Mouse (Mus musculus) olfactory bulb, adult 2 months (tissue): ENCODE results near the gene 1810062G17Rik. TPM values are rescaled to one million over a fixed set of nuclear protein-coding genes. Genes with fewer than 3 reads are reported as not detected.
A peak's percentile ranks its signal among the peaks of the same experiment; 100 is the strongest.

Experiments
- H3K27ac ChIP-seq: fragments of 200-500 bp; 2 replicates; pipeline ENCODE4 v1.5.1; 2012; ENCODE audit warnings: low read depth, low read length; ENCODE audit not compliant: insufficient read depth
- H3K4me1 ChIP-seq: fragments of 200-500 bp; 2 replicates; pipeline ENCODE4 v1.6.1; 2012; ENCODE audit warnings: low read length; ENCODE audit not compliant: control insufficient read depth, insufficient read depth
- H3K4me3 ChIP-seq: fragments of 200-500 bp; 2 replicates; pipeline ENCODE4 v1.5.1; 2012; ENCODE audit warnings: mild to moderate bottlenecking, low read depth, low read length, moderate library complexity; ENCODE audit not compliant: insufficient read depth
- CTCF ChIP-seq: fragments of 200-500 bp; IDR thresholded peaks from 2 replicates; pipeline ENCODE4 v1.5.1; 2012; ENCODE audit warnings: low read depth, mild to moderate bottlenecking, low read length, moderate library complexity; ENCODE audit not compliant: insufficient read depth
- POLR2A ChIP-seq: fragments of 200-500 bp; IDR thresholded peaks from 2 replicates; pipeline ENCODE4 v1.6.1; 2012; ENCODE audit warnings: mild to moderate bottlenecking, low read depth, low read length, moderate library complexity; ENCODE audit not compliant: insufficient read depth
- WGBS: fragments of 180-500 bp; shearing (Covaris S2); methylation state at CpG from one replicate; pipeline ENCODE4 v1.1.7; 2018; 5-methylcytosine and 5-hydroxymethylcytosine counted together
- polyA plus RNA-seq: library from polyadenylated mRNA; stranded (reverse); fragments of >200 nt; gene quantifications from 2 replicates; pipeline ENCODE4 v1.2.4, GENCODE M21; 2012; ENCODE audit warnings: low replicate concordance; ENCODE audit not compliant: missing spikeins, insufficient read depth, insufficient read length

1810062G17Rik gene
- polyA plus RNA-seq, 1 experiment: not detected

GRCm38 (mm10) chr3:36452502-36452901, 23.2 kb upstream of the 1810062G17Rik start:
- peaks cover 7% of the 10 kb centered on the region for H3K4me1 ChIP-seq
- no peak overlapping the region for H3K4me3 ChIP-seq
- 97% methylated on average over 1 of the region's 1 CpGs for WGBS
- H3K27ac ChIP-seq: no peak overlapping the region
- TF ChIP-seq POLR2A (no peak), CTCF (no peak)

DNA sequence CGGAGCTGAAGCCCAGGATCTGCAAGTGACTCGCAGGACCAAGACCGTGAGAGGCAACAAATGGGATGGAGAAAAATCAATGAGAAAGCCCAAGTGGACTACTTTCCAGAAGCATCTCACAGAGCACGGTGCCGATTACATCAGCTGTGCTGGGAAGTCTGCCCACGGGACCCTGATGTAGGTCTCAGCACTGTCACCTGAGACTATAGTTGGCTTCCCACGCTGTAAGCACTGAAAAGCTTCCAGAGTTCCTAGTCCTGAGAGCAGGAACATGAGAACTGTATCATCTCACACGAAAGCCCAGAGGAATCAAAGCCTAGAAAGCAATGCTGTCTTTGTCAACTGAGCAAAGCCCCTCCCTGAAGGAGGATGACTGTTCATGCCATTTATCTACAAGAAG, 20.6 kb upstream of the 1810062G17Rik start:
- 96% methylated on average over 8 of the region's 8 CpGs for WGBS
- H3K4me3 ChIP-seq: no peak overlapping the region
- no peak overlapping the region for H3K27ac ChIP-seq
- H3K4me1 ChIP-seq: no peaks in the 10 kb centered on the region
- TF ChIP-seq POLR2A (no peak), CTCF (no peak)

DNA sequence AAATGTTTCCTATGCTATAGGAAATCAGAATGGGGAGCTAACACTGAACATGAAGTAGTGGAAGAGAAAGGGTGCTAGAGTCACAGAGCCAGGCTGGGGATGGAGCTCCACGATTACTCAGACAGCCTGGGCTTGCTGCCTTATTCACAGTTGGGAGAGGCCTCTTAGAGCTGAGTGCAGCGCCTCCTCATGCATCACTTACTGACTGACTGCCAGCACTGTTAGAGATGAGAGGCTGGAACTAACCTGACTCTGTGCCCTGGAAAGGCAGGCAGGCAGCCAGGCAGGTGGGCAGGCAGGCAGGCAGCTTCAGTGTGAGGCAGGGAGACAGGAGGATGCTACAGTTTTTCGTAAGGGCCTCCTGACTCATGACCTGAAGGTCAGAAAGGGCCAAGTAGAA, 20.2 kb upstream of the 1810062G17Rik start:
- 64% methylated on average over 3 of the region's 3 CpGs for WGBS
- Histone ChIP-seq H3K4me1 (no peaks in the 10 kb centered on the region), H3K27ac (no peak overlapping the region), H3K4me3 (no peak overlapping the region)
- TF ChIP-seq CTCF (no peak), POLR2A (no peak)

DNA sequence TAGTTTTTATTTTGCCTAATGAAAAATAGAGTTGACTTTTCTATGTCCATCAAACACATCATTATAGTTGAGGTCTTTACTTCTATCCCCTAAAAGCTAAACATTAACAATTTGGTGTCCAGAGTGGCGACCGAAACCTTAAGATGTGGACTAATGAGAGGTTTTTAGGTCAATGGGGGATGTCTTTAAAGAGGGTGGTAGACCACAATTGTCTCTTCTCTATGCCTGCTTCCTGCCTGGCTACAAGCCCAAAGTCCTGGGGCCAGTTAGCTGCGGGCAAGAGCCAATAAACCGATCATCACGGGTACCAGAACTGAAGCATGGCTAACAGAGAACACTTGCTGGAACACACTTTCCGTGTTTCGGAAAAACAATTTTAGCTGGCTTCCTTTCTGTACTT, 15.0 kb upstream of the 1810062G17Rik start:
- WGBS: 79% methylated on average over 7 of the region's 7 CpGs
- TF ChIP-seq CTCF (no peak), POLR2A (no peak)

GRCm38 (mm10) chr3:36461819-36462218, 13.9 kb upstream of the 1810062G17Rik start:
- TF ChIP-seq CTCF: no peak
- H3K4me3 ChIP-seq: no peak overlapping the region
- no peak overlapping the region for H3K27ac ChIP-seq
- no peaks in the 10 kb centered on the region for H3K4me1 ChIP-seq
- 87% methylated on average over 5 of the region's 5 CpGs for WGBS

More for the DNA sequence above, 15.0 kb upstream of the 1810062G17Rik start:
- Histone ChIP-seq H3K4me3 (no peak overlapping the region), H3K27ac (no peak overlapping the region), H3K4me1 (no peaks in the 10 kb centered on the region)

DNA sequence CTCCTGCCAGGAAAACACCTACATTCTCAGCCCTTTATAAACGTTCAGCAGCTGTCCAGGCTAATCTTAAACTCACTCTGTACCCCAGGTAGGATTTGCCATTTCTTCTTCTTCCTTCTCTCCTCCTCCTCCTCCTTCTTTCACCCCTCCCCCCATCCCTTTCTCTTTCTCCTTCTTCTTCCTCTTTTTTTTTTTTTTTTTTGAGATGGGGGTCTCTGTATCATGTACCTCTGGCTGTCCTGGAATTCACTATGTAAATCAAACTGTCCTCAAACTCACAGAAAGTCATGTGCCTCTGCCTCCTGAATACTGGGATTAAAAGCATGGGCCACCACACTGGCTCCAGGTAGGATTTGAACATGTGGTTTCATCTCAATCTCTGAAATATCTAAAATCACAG, 13.4 kb upstream of the 1810062G17Rik start:
- no peak overlapping the region for H3K4me3 ChIP-seq
- 37% methylated on average over 1 of the region's 1 CpGs for WGBS
- TF ChIP-seq POLR2A (no peak), CTCF (no peak)

DNA sequence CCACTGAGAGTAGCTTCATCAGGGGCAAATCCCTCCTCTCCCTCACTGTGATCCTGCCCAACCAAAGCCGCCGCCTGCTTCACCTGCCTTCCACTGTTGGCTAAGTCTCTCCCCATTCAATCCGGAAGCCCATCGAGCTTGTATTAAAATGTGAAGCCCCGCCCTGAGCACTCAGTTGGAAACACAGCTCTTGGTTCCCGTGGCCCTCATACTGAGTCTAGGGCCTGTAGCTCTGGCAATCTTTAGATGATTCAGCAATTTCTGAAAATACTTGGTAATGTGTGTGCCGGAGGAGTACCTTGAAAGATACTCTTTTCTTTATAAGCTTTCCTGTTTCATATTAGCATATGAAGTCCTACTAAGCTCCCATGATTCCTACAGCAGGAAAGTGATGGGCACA, 10.2 kb upstream of the 1810062G17Rik start:
- TF ChIP-seq CTCF (no peak), POLR2A (no peak)
- Histone ChIP-seq H3K4me1 (peaks cover 7% of the 10 kb centered on the region), H3K4me3 (no peak overlapping the region), H3K27ac (no peak overlapping the region)
- 69% methylated on average over 7 of the region's 7 CpGs for WGBS

More for the DNA sequence above, 13.4 kb upstream of the 1810062G17Rik start:
- no peak overlapping the region for H3K27ac ChIP-seq
- 0 out of 2 replicates have a peak, but pooled peaks cover 4% of the 10 kb centered on the region for H3K4me1 ChIP-seq

DNA sequence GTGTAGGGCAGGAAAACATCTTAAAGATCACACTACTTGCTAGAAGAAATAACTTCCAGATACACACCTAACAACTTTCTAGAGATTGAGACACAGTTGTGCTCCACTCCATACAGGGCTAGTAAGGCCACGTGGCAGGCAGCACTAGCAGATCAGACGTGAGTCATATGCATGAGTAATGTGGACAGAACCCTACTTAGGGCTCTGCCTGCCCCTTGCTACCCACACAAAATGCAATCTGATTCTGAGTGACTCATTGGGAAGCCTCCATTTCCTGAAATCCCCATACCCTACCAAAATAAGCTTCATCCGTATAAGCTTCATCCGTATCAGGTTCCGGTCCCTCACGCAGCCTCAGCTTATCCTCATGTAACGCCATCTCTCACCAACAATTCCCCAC, 8.1 kb upstream of the 1810062G17Rik start:
- peak overlapping the region; percentile 41; the same call in 1 of the 2 replicates for H3K27ac ChIP-seq
- WGBS: 54% methylated on average over 7 of the region's 7 CpGs

GRCm38 (mm10) chr3:36468871-36469270, 6.9 kb upstream of the 1810062G17Rik start:
- WGBS: 73% methylated on average over 2 of the region's 2 CpGs
- Histone ChIP-seq H3K4me1 (peaks cover 9% of the 10 kb centered on the region), H3K4me3 (no peak overlapping the region), H3K27ac (no peak overlapping the region)
- TF ChIP-seq POLR2A (no peak), CTCF (no peak)

More for the DNA sequence above, 8.1 kb upstream of the 1810062G17Rik start:
- no peak for TF ChIP-seq POLR2A
- no peak for TF ChIP-seq CTCF
- no peak overlapping the region for H3K4me3 ChIP-seq
- peaks cover 9% of the 10 kb centered on the region for H3K4me1 ChIP-seq

DNA sequence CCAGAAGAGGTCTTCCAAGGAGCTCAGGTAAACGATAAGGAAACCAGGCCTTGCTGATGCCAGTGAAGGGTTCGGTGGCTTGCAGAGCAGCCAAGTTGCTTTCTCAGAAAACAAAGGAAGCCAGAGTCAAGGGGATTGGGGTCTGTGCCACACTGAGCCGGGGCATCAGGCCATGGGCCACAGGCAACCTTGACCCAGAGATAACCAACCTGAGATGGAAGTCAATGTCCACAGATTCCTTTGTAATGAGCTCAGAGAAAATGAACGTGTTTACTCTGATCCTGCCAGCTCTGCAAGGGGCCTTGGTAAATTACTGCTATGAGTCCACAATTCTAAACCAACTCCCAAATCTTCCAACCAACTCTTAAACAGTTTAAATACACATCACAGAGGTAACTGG, 3.9 kb upstream of the 1810062G17Rik start:
- TF ChIP-seq CTCF (no peak), POLR2A (no peak)
- no peak overlapping the region for H3K27ac ChIP-seq
- no peak overlapping the region for H3K4me3 ChIP-seq

More for the DNA sequence above, 3.9 kb upstream of the 1810062G17Rik start:
- 58% methylated on average over 4 of the region's 4 CpGs for WGBS
- H3K4me1 ChIP-seq: peaks cover 16% of the 10 kb centered on the region
